Mouse (Mus musculus): ENCODE results near the gene Dhx32. TPM values are rescaled to one million over a fixed set of nuclear protein-coding genes. Genes with fewer than 3 reads are reported as not detected.

Dhx32 gene
- polyA plus RNA-seq, 1 experiment from 2014 or later, result 27.7 TPM

DNA sequence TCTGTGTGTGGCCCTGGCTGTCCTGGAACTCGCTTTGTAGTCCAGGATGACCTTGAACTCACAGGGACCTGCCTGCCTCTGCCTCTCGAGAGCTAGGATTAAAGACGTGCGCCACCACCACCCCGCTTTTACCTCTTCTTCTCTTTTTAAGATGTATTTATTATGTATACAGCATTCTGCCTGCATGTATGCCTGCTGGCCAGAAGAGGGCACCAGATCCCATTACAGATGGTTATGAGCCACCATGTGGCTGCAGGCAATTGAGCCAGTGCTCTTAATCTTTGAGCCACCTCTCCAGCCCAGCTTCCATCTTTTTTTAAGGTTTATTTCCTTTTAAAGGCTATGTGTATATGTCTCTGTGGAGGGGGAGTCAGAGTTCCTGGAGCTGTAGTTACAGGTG lies 98.4 kb downstream of the Dhx32 start:
- Histone ChIP-seq H3K36me3 (peaks cover 10% of the 10 kb centered on the region; the same call in 1 of the 2 replicates), H3K9ac (no peak overlapping the region), H3K4me1 (no peaks in the 10 kb centered on the region), H3K27ac (no peak overlapping the region), H3K9me3 (no peaks in the 10 kb centered on the region), H3K4me2 (no peak overlapping the region), H3K27me3 (no peaks in the 10 kb centered on the region), H3K4me3 (no peak overlapping the region)
- no peak for ATAC-seq (ENCODE audit: borderline replicate concordance, extremely low read depth, low FRiP score, low TSS enrichment)
- 80% methylated on average over 5 of the region's 5 CpGs for WGBS

DNA sequence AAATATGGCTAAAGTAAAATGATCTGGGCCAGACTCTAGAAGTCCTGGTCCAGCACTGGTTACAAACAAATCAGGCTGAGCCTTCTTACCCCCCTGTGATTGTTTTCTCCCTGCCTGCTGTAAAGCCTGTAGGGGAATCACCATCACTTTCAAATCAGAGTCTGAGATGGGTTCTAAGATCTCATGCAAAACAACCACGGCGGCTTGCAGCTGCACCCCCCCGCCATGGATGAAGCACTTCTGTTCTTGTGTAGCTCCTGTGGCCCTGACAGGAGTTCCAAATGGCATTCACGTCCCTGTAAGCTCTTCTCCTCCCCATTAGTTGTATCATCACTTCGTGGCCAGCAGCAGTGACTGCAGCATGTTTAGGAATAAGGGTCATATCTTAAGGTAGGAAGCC lies 98.9 kb downstream of the Dhx32 start:
- Histone ChIP-seq H3K4me1 (no peaks in the 10 kb centered on the region), H3K4me3 (no peak overlapping the region), H3K9ac (no peak overlapping the region), H3K4me2 (no peak overlapping the region), H3K27ac (no peak overlapping the region), H3K27me3 (no peaks in the 10 kb centered on the region), H3K36me3 (peaks cover 6% of the 10 kb centered on the region; the same call in 1 of the 2 replicates), H3K9me3 (no peaks in the 10 kb centered on the region)
- ATAC-seq (ENCODE audit: borderline replicate concordance, extremely low read depth, low FRiP score, low TSS enrichment), result no peak
- WGBS, result 75% methylated on average over 5 of the region's 5 CpGs

- 80% methylated on average over 3 of the region's 3 CpGs for WGBS
- Histone ChIP-seq H3K4me3 (no peak within 1 kb of the TSS), H3K27me3 (no peaks in the 10 kb centered on the region), H3K36me3 (no peaks in the 10 kb centered on the region), H3K27ac (no peak within 1 kb of the TSS), H3K4me2 (no peak within 1 kb of the TSS), H3K9me3 (no peaks in the 10 kb centered on the region), H3K4me1 (no peaks in the 10 kb centered on the region), H3K9ac (no peak within 1 kb of the TSS)
- ATAC-seq (ENCODE audit: borderline replicate concordance, extremely low read depth, low FRiP score, low TSS enrichment), result no peak
Measured at GRCm38 (mm10) chr7:133679961-133680360, 102.6 kb downstream of the Dhx32 start, which contains the start of gene Mmp21. Mmp21 (minus strand) TSS chr7:133680061.

- H3K9me3 ChIP-seq, result no peaks in the 10 kb centered on the region
- 50% methylated on average over 4 of the region's 4 CpGs for WGBS
- no peak overlapping the region for H3K27ac ChIP-seq
- H3K4me2 ChIP-seq, result no peak overlapping the region
- ATAC-seq (ENCODE audit: borderline replicate concordance, extremely low read depth, low FRiP score, low TSS enrichment), result no peak
- no peaks in the 10 kb centered on the region for H3K36me3 ChIP-seq
- H3K9ac ChIP-seq, result no peak overlapping the region
- H3K4me3 ChIP-seq, result no peak overlapping the region
- no peaks in the 10 kb centered on the region for H3K4me1 ChIP-seq
- no peaks in the 10 kb centered on the region for H3K27me3 ChIP-seq
Measured at GRCm38 (mm10) chr7:133679439-133679838, 103.1 kb downstream of the Dhx32 start.

- no peaks in the 10 kb centered on the region for H3K4me1 ChIP-seq
- no peak overlapping the region for H3K9ac ChIP-seq
- no peak overlapping the region for H3K27ac ChIP-seq
- H3K4me3 ChIP-seq, result no peak overlapping the region
- 94% methylated on average over 8 of the region's 8 CpGs for WGBS
- no peak for ATAC-seq (ENCODE audit: borderline replicate concordance, extremely low read depth, low FRiP score, low TSS enrichment)
- H3K4me2 ChIP-seq, result no peak overlapping the region
- no peaks in the 10 kb centered on the region for H3K36me3 ChIP-seq
- no peaks in the 10 kb centered on the region for H3K9me3 ChIP-seq
- no peaks in the 10 kb centered on the region for H3K27me3 ChIP-seq
Measured at GRCm38 (mm10) chr7:133678716-133679115, 103.8 kb downstream of the Dhx32 start.

- H3K4me1 ChIP-seq, result no peaks in the 10 kb centered on the region
- H3K9ac ChIP-seq, result no peak overlapping the region
- WGBS, result 72% methylated on average over 9 of the region's 9 CpGs
- no peaks in the 10 kb centered on the region for H3K27me3 ChIP-seq
- no peak overlapping the region for H3K4me2 ChIP-seq
- no peak overlapping the region for H3K4me3 ChIP-seq
- no peaks in the 10 kb centered on the region for H3K9me3 ChIP-seq
- peaks cover 20% of the 10 kb centered on the region for H3K36me3 ChIP-seq
- no peak for ATAC-seq (ENCODE audit: borderline replicate concordance, extremely low read depth, low FRiP score, low TSS enrichment)
- H3K27ac ChIP-seq, result no peak overlapping the region
Measured at GRCm38 (mm10) chr7:133676002-133676401, 106.5 kb downstream of the Dhx32 start.

Other genes with a start within 250 kb of the Dhx32 start
- gene Tex36, start 180.6 kb downstream of the Dhx32 start, polyA plus RNA-seq (2015; fragmentation: Nextera tagmentation; extraction: Ambion mirVana), result not detected in 2 replicates
- 18.6 and 18.9 TPM in 2 replicates for gene Edrf1, start 145.2 kb downstream of the Dhx32 start, polyA plus RNA-seq (2015; fragmentation: Nextera tagmentation; extraction: Ambion mirVana)
- gene Mmp21, start 102.7 kb downstream of the Dhx32 start, polyA plus RNA-seq (2015; fragmentation: Nextera tagmentation; extraction: Ambion mirVana), result 0.07 and 0.10 TPM in 2 replicates
- 169 and 172 TPM in 2 replicates for gene Bccip, start 73.4 kb downstream of the Dhx32 start, polyA plus RNA-seq (2015; fragmentation: Nextera tagmentation; extraction: Ambion mirVana)
- 27.8 and 28.9 TPM in 2 replicates for gene Uros, start 72.7 kb downstream of the Dhx32 start, polyA plus RNA-seq (2015; fragmentation: Nextera tagmentation; extraction: Ambion mirVana)
- gene Fank1, start 5.9 kb downstream of the Dhx32 start, polyA plus RNA-seq (2015; fragmentation: Nextera tagmentation; extraction: Ambion mirVana), result 1.5 and 1.7 TPM in 2 replicates

All from lung, embryonic 15.5 days (tissue).